Mouse (Mus musculus) intestine, postnatal 0 days (tissue): ENCODE measurements at regions not wholly inside any gene's neighbourhood (a gene's known extent, or its start where the extent isn't known, plus 50 kb on each side); places are given as distances from the start of the nearest gene placed in this dataset.

ENCODE experiments used
- ATAC-seq: fragments of 200-750 bp; cut with Nextera tagmentation; 2 replicates; pipeline ENCODE4 v1.8.0; 2017; ENCODE audit warnings: mild to moderate bottlenecking, moderate TSS enrichment, moderate library complexity
- H3K27ac ChIP-seq: fragments of 300-500 bp; sonication (generic); 2 replicates; pipeline ENCODE4 v1.5.1; 2014; ENCODE audit warnings: mild to moderate bottlenecking, low read depth, low read length, moderate library complexity
- H3K27me3 ChIP-seq: fragments of 300-500 bp; sonication (generic); replicated peaks from 2 replicates; pipeline ENCODE4 v1.6.1; 2014; ENCODE audit warnings: low read length, mixed read lengths; ENCODE audit not compliant: control insufficient read depth, insufficient read depth
- H3K36me3 ChIP-seq: fragments of 300-500 bp; sonication (generic); 2 replicates; pipeline ENCODE4 v1.6.1; 2014; ENCODE audit warnings: mild to moderate bottlenecking, moderate library complexity; ENCODE audit not compliant: control insufficient read depth, insufficient read depth
- H3K4me1 ChIP-seq: fragments of 300-500 bp; sonication (generic); replicated peaks from 2 replicates; pipeline ENCODE4 v1.6.1; 2014; ENCODE audit warnings: antibody characterized with exemption, low read length, mixed read lengths; ENCODE audit not compliant: control insufficient read depth, insufficient read depth
- H3K4me2 ChIP-seq: fragments of 300-500 bp; sonication (generic); replicated peaks from 2 replicates; pipeline ENCODE4 v1.6.1; 2014; ENCODE audit warnings: low read depth, mild to moderate bottlenecking, moderate library complexity
- H3K4me3 ChIP-seq: fragments of 300-500 bp; sonication (generic); 2 replicates; pipeline ENCODE4 v1.5.1; 2014; ENCODE audit warnings: low read depth, low read length
- H3K9ac ChIP-seq: fragments of 300-500 bp; sonication (generic); 2 replicates; pipeline ENCODE4 v1.6.1; 2014; ENCODE audit warnings: mild to moderate bottlenecking, low read depth, low read length
- H3K9me3 ChIP-seq: fragments of 300-500 bp; sonication (generic); 2 replicates; pipeline ENCODE4 v1.6.1; 2016; ENCODE audit warnings: mixed run types; ENCODE audit not compliant: control insufficient read depth
- CTCF ChIP-seq: sonication (generic); IDR thresholded peaks from 2 replicates; pipeline ENCODE4 v1.5.1; 2016; ENCODE audit warnings: low read depth, mild to moderate bottlenecking, control low read depth, antibody characterized with exemption, moderate library complexity
- WGBS: fragments of 180-500 bp; shearing (Covaris S2); extraction: QIAGEN DNeasy Blood & Tissue Kit; methylation state at CpG from one replicate; pipeline ENCODE4 v1.1.7; 2014; 5-methylcytosine and 5-hydroxymethylcytosine counted together

DNA sequence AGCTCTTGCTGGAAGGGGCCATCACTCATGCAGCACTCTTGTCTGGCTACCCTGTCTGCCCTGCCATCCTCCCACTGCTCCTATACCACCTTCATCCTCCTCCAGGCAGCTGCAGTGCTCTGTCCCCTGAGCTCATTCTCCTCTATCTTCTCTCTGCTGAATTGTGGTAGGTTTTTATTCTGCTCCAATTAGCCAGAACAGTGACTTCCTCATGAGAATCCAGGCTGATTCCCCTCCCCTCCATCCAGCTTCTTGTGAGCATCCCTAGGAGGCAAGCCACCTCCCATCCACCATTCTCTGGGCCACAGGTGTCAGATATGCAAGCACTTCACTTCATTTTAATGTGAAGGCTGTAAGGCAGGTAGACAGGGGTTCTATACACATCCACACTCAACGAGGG is 132.1 kb downstream of the Wscd1 start:
- Histone ChIP-seq H3K4me2 (no peak overlapping the region), H3K9me3 (no peaks in the 10 kb centered on the region), H3K9ac (no peak overlapping the region), H3K27me3 (no peaks in the 10 kb centered on the region), H3K4me1 (no peaks in the 10 kb centered on the region), H3K27ac (no peak overlapping the region), H3K4me3 (no peak overlapping the region), H3K36me3 (no peaks in the 10 kb centered on the region)
- whole genome bisulfite sequencing, result 53% methylated on average over 1 of the region's 1 CpGs
- TF ChIP-seq CTCF, result no peak
- ATAC-seq, result no peak

- no peaks in the 10 kb centered on the region for H3K36me3 ChIP-seq
- 66% methylated on average over 7 of the region's 7 CpGs for WGBS
- H3K27ac ChIP-seq, result no peak overlapping the region
- no peak for TF ChIP-seq CTCF
- no peaks in the 10 kb centered on the region for H3K4me1 ChIP-seq
- no peaks in the 10 kb centered on the region for H3K9me3 ChIP-seq
- ATAC-seq, result no peak
- no peak overlapping the region for H3K4me2 ChIP-seq
- no peak overlapping the region for H3K4me3 ChIP-seq
- H3K9ac ChIP-seq, result no peak overlapping the region
- no peaks in the 10 kb centered on the region for H3K27me3 ChIP-seq
These were observed 121.6 kb downstream of the Wscd1 start for GRCm38 (mm10) chr11:71871297-71871696.

- WGBS, result 75% methylated on average over 12 of the region's 12 CpGs
- no peaks in the 10 kb centered on the region for H3K4me1 ChIP-seq
- TF ChIP-seq CTCF, result no peak
- no peaks in the 10 kb centered on the region for H3K27me3 ChIP-seq
- H3K4me2 ChIP-seq, result no peak overlapping the region
- no peaks in the 10 kb centered on the region for H3K9me3 ChIP-seq
- no peak overlapping the region for H3K4me3 ChIP-seq
- ATAC-seq, result no peak
- H3K27ac ChIP-seq, result no peak overlapping the region
- no peak overlapping the region for H3K9ac ChIP-seq
- H3K36me3 ChIP-seq, result no peaks in the 10 kb centered on the region
These were observed 117.0 kb downstream of the Wscd1 start for GRCm38 (mm10) chr11:71866690-71867089.

GRCm38 (mm10) chr11:71857926-71858325 is 108.2 kb downstream of the Wscd1 start:
- H3K4me3 ChIP-seq, result no peak overlapping the region
- H3K36me3 ChIP-seq, result no peaks in the 10 kb centered on the region
- ATAC-seq, result no peak
- H3K27me3 ChIP-seq, result no peaks in the 10 kb centered on the region
- no peak overlapping the region for H3K27ac ChIP-seq
- H3K4me1 ChIP-seq, result no peaks in the 10 kb centered on the region
- H3K9ac ChIP-seq, result no peak overlapping the region
- no peaks in the 10 kb centered on the region for H3K9me3 ChIP-seq
- no peak overlapping the region for H3K4me2 ChIP-seq
- no peak for TF ChIP-seq CTCF
- WGBS, result 84% methylated on average over 8 of the region's 8 CpGs

DNA sequence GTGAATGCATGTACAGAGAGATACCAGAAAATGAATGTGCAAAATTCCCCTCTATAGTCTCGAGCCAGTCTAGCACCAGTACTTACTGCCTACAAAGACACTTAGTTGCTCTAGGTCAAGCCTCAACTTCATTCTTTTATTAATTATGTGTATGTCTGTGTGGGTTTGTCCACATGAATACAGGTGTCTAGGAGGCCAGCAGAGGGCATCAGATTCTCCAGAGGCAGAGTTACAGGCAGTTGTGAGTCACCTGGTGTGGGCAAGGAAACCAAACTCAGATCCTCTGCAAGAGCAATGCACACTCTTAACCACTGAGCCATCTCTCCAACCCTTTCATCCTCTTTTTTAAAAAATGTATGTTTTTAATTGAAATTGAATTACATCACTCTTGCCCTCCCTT is 105.8 kb downstream of the Wscd1 start:
- H3K27me3 ChIP-seq, result no peaks in the 10 kb centered on the region
- no peaks in the 10 kb centered on the region for H3K9me3 ChIP-seq
- H3K36me3 ChIP-seq, result no peaks in the 10 kb centered on the region
- no peak overlapping the region for H3K4me2 ChIP-seq
- H3K27ac ChIP-seq, result no peak overlapping the region
- H3K9ac ChIP-seq, result no peak overlapping the region
- WGBS, result 81% methylated on average over 1 of the region's 1 CpGs
- no peak for ATAC-seq
- no peak for TF ChIP-seq CTCF
- H3K4me3 ChIP-seq, result no peak overlapping the region
- H3K4me1 ChIP-seq, result no peaks in the 10 kb centered on the region

DNA sequence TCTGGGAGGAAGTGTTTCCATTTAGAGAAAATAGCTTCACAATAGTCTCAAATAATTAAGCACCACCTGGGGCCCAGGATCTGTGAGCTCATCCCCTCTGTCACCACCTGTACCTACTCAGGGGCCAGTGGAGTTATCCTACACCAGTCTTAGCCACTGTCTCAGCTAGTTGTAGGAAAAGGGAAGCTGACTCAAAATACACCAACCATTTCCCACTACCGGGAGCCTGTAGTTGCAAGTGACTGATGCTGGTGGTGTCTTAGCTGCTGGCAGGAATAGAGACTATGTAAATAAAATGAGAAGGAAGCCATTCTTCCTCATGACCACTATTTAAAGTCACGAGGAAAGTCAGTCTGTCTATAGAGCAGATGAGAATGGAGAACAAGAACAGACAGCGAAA is 105.3 kb downstream of the Wscd1 start:
- Histone ChIP-seq H3K9ac (no peak overlapping the region), H3K9me3 (no peaks in the 10 kb centered on the region), H3K4me1 (no peaks in the 10 kb centered on the region), H3K4me3 (no peak overlapping the region), H3K36me3 (no peaks in the 10 kb centered on the region), H3K27ac (no peak overlapping the region), H3K27me3 (no peaks in the 10 kb centered on the region), H3K4me2 (no peak overlapping the region)
- no peak for TF ChIP-seq CTCF
- WGBS, result 77% methylated on average over 3 of the region's 3 CpGs
- ATAC-seq, result no peak

DNA sequence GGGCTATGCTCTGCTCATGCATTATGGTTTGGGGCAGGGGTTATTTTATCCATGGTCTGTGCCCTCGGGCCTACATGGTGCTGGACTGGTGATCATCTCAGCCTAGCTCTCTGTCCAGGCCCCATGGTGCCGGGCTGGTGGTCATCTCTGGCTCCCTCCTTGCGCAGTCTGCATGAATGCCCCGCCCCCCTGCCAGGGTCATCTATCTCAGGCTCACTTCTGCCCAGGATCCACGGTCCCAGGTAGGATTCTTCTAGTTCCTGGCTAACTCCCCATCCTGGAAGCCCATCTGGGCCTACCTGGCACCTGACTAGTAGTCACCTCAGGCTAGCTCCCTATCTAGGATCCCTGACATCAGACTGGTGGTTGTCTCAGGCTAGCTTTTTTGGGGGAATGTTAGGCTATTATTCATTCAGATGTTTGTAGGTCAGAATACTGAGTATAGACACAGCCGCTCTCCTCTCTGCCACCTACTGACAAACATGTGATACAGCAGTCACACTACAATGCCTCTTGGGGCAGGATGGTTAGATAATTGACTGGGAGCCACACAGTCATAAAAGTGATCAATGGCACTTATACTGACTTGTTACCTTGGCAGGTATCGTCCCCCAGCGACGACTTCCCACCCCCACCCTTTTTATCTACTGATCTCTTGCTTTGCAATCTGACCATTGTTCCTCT is 98.1 kb downstream of the Wscd1 start:
- ATAC-seq, result no peak
- Histone ChIP-seq H3K36me3 (no peaks in the 10 kb centered on the region), H3K9ac (no peak overlapping the region), H3K4me2 (no peak overlapping the region), H3K4me3 (no peak overlapping the region), H3K27ac (no peak overlapping the region), H3K4me1 (no peaks in the 10 kb centered on the region), H3K9me3 (no peaks in the 10 kb centered on the region), H3K27me3 (no peaks in the 10 kb centered on the region)
- WGBS, result 49% methylated on average over 9 of the region's 9 CpGs
- TF ChIP-seq CTCF, result peak; percentile 65
